Mouse (Mus musculus) liver, embryonic 11.5 days (tissue): ENCODE results near the gene Cep95. TPM values are rescaled to one million over a fixed set of nuclear protein-coding genes. Genes with fewer than 3 reads are reported as not detected.
A peak's percentile ranks its signal among the peaks of the same experiment; 100 is the strongest.

Experiments
- ATAC-seq: fragments of 200-750 bp; cut with Nextera tagmentation; replicated peaks from 2 replicates; pipeline ENCODE4 v1.8.0; 2017; ENCODE audit warnings: moderate number of reproducible peaks, mild to moderate bottlenecking, moderate TSS enrichment, moderate library complexity; ENCODE audit not compliant: low FRiP score
- DNase-seq: peaks from one replicate; pipeline ENCODE4 v3.0.0-alpha.2; 2017; ENCODE audit warnings: low spot score
- H3K27ac ChIP-seq: fragments of 300-500 bp; sonication (generic); 2 replicates; pipeline ENCODE4 v1.5.1; 2014; ENCODE audit warnings: mild to moderate bottlenecking, low read depth, low read length, control low read depth
- H3K27me3 ChIP-seq: fragments of 300-500 bp; sonication (generic); replicated peaks from 2 replicates; pipeline ENCODE4 v1.6.1; 2014; ENCODE audit warnings: low read length, mixed read lengths; ENCODE audit not compliant: control insufficient read depth, insufficient read depth
- H3K36me3 ChIP-seq: fragments of 300-500 bp; sonication (generic); 2 replicates; pipeline ENCODE4 v1.6.1; 2014; ENCODE audit warnings: mild to moderate bottlenecking, low read length, moderate library complexity, mixed read lengths; ENCODE audit not compliant: control insufficient read depth, insufficient read depth
- H3K4me1 ChIP-seq: fragments of 300-500 bp; sonication (generic); replicated peaks from 2 replicates; pipeline ENCODE4 v1.6.1; 2014; ENCODE audit warnings: low read length, mixed read lengths; ENCODE audit not compliant: control insufficient read depth, insufficient read depth
- H3K4me2 ChIP-seq: fragments of 300-500 bp; sonication (generic); 2 replicates; pipeline ENCODE4 v1.6.1; 2014; ENCODE audit warnings: mild to moderate bottlenecking, control low read depth, moderate library complexity
- H3K4me3 ChIP-seq: fragments of 300-500 bp; sonication (generic); 2 replicates; pipeline ENCODE4 v1.5.1; 2014; ENCODE audit warnings: low read depth, low read length, control low read depth
- H3K9ac ChIP-seq: fragments of 300-500 bp; sonication (generic); 2 replicates; pipeline ENCODE4 v1.6.1; 2014; ENCODE audit warnings: low read depth, low read length, control low read depth
- H3K9me3 ChIP-seq: fragments of 300-500 bp; sonication (generic); 2 replicates; pipeline ENCODE4 v1.6.1; 2016; ENCODE audit warnings: low read length, inconsistent platforms, mixed read lengths; ENCODE audit not compliant: control insufficient read depth
- WGBS: fragments of 180-500 bp; shearing (Covaris S2); extraction: QIAGEN DNeasy Blood & Tissue Kit; methylation state at CpG from one replicate; pipeline ENCODE4 v1.1.7; 2014; 5-methylcytosine and 5-hydroxymethylcytosine counted together
- polyA plus RNA-seq: library from polyadenylated mRNA; unstranded; fragments of >200 nt; fragmentation: Nextera tagmentation; extraction: Ambion mirVana; gene quantifications from 2 replicates; pipeline ENCODE4 v1.2.1, GENCODE M21; 2014

Gene Cep95
- polyA plus RNA-seq, 1 experiment from 2014 or later, result 18.6 TPM

DNA sequence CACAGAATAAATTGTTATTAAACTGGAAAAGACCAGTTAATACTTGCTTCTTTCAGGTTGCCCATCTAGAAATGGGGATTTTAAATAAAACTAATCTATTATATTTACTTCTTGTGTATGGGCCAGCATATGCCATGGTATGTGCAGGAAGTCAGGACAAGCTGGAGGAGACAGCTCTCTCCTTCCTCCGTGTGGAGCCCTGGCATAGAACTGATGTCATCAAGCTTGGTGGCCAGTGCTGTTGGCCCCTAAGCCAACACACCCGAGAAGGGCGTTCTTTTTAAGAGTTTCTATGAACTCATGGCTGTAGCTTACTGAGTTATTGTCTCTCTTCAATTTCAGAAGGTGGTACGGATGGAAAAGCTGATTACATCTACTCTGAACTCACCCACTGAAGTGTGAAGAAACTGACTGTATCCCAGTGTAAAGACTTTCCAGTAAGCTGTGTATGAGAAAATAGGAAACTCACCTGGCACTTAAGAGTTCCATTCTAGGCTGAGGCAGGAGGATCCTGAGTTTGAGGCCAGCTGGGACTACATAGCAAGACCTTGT is 22.4 kb upstream of the Cep95 start:
- 88% methylated on average over 4 of the region's 4 CpGs for WGBS
- Histone ChIP-seq H3K4me1 (peaks cover 15% of the 10 kb centered on the region), H3K27me3 (no peaks in the 10 kb centered on the region), H3K36me3 (peaks cover 30% of the 10 kb centered on the region), H3K27ac (no peak overlapping the region), H3K9ac (no peak overlapping the region), H3K4me3 (no peak overlapping the region), H3K4me2 (no peak overlapping the region), H3K9me3 (no peaks in the 10 kb centered on the region)
- ATAC-seq, result no peak
- no peak for DNase-seq

DNA sequence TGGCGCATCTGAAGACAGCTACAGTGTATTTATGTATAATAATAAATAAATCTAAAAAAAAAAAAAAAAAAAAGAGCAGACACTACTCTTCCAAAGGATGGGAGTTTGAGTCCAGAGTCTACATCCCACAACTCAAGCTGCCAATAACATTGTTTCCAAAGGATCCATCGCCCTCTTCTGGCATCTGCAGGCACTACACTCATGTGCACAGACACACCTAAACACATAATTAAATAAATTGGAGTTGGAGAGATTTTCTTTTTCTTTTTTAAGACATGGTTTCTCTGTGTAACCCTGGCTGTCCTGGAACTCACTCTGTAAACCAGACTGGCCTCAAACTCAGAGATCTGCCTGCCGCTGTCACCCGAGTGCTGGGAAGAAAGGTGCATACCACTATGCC is 21.5 kb upstream of the Cep95 start:
- Histone ChIP-seq H3K36me3 (peaks cover 35% of the 10 kb centered on the region), H3K9ac (no peak overlapping the region), H3K27me3 (no peaks in the 10 kb centered on the region), H3K4me2 (no peak overlapping the region), H3K4me1 (peaks cover 7% of the 10 kb centered on the region), H3K9me3 (no peaks in the 10 kb centered on the region), H3K27ac (no peak overlapping the region), H3K4me3 (no peak overlapping the region)
- WGBS, result 91% methylated on average over 4 of the region's 4 CpGs
- DNase-seq (no peak), ATAC-seq (no peak)

DNA sequence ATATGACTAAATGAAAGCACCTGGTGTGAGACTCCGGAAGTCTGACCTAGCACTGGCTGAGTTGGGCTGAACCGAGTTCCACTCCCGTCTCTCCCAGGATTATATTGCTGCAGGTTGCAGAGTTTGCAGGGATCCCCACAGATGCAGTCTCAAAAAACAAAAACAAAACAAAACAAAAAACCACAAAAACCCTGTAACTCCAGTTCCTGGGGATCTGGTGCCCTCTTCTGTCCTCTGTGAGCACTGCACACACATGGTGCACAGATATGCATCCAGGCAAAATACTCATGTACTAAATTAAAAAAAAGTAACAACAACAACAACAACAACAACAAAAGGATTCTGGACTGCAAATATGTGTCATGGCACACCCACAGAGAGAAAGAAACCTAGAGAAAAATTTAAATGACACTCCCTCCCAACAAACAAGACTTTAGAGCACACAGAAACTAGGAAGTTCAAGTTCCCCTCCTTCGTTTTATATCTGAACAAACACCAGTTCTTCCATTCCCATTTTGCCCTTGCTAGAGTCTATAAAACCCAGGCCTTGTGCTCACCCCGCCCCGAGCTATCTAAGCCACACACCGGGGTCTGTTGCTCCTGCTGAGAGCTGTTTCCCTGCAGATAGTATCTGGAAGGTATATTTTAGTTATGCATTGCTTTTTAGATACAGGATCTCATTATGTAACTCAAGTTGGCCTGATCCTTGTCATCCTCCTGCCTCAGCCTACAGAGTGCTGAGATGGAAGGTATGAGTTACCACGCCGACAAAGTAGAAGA is 18.7 kb upstream of the Cep95 start:
- ATAC-seq (peak; percentile 49; the same call in 1 of the 2 replicates), DNase-seq (no peak)
- 84% methylated on average over 9 of the region's 9 CpGs for WGBS

DNA sequence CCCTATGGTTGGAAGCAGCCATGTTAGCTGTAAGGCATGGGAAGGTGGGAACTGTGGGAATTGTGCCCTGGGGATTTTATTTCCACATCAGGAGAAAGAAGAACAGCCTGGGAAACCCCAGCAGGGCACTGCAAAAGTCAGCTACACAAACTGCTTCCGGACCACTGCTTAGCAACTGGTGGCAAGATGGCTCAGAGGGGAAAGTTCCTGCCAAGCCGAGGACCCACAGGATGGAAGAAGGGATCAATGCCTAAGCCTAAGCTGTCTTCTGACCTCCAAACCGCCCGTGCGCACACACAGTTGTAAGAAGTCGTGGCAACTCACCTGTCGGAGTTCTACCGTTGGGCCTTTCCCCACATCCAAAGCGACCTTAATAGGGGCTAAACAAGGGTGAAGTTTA is 16.0 kb upstream of the Cep95 start:
- Histone ChIP-seq H3K9me3 (no peaks in the 10 kb centered on the region), H3K9ac (no peak overlapping the region), H3K27ac (no peak overlapping the region), H3K27me3 (no peaks in the 10 kb centered on the region), H3K4me3 (no peak overlapping the region), H3K36me3 (peaks cover 47% of the 10 kb centered on the region), H3K4me2 (no peak overlapping the region), H3K4me1 (peaks cover 6% of the 10 kb centered on the region; the same call in 1 of the 2 replicates)
- ATAC-seq, result no peak
- no peak for DNase-seq
- WGBS, result 93% methylated on average over 9 of the region's 9 CpGs

More for the DNA sequence above, 18.7 kb upstream of the Cep95 start:
- H3K4me3 ChIP-seq, result no peak overlapping the region
- peaks cover 47% of the 10 kb centered on the region for H3K36me3 ChIP-seq
- H3K9ac ChIP-seq, result no peak overlapping the region
- no peaks in the 10 kb centered on the region for H3K27me3 ChIP-seq
- H3K9me3 ChIP-seq, result no peaks in the 10 kb centered on the region
- no peak overlapping the region for H3K4me2 ChIP-seq
- H3K4me1 ChIP-seq, result no peaks in the 10 kb centered on the region
- no peak overlapping the region for H3K27ac ChIP-seq

DNA sequence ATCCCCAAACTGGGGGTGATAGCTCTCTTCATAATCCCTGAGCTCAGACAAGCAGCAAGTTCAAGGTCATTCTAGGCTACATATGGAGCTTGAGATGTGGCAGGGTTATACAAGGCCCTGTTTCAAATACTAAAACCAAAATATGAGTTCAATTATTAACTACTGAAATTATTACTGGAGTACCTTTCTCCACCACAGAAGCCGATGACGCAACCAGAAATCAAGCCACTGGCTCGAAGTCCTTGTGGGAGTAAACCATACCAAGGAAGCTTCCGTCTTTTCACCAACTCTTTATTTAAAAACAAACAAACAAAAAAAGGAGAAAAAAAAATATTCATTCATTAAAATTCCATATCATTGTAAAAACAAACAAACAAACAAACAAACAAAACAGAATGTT is 12.1 kb upstream of the Cep95 start:
- Histone ChIP-seq H3K4me2 (no peak overlapping the region), H3K9me3 (no peaks in the 10 kb centered on the region), H3K36me3 (peaks cover 31% of the 10 kb centered on the region), H3K27me3 (no peaks in the 10 kb centered on the region), H3K27ac (no peak overlapping the region), H3K9ac (no peak overlapping the region), H3K4me1 (peaks cover 13% of the 10 kb centered on the region), H3K4me3 (no peak overlapping the region)
- WGBS, result 82% methylated on average over 4 of the region's 4 CpGs
- no peak for DNase-seq
- no peak for ATAC-seq

DNA sequence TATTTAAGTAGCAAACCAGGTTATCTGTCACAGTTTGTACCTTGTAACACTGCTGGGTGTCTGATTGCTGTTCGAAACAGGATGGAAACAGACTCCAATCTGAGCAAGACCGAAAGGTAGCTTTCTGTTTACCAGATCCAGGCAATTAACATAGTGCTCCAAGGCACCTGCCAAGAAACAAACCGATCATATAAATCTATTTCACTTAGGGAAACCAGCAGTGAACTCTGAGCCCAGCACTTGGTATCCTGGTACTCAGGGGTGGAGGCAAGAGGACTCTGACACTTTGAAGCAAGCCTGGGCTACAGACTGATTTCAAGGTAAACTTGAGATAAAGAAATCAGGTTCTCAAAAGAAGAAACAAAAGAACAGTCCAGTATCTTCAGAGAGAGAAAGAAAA is 11.7 kb upstream of the Cep95 start:
- Histone ChIP-seq H3K9ac (no peak overlapping the region), H3K4me3 (no peak overlapping the region), H3K27me3 (no peaks in the 10 kb centered on the region), H3K9me3 (no peaks in the 10 kb centered on the region), H3K36me3 (peaks cover 31% of the 10 kb centered on the region), H3K27ac (no peak overlapping the region), H3K4me1 (peaks cover 13% of the 10 kb centered on the region), H3K4me2 (peak overlapping the region; percentile 78)
- 85% methylated on average over 3 of the region's 3 CpGs for WGBS
- ATAC-seq, result no peak
- no peak for DNase-seq

DNA sequence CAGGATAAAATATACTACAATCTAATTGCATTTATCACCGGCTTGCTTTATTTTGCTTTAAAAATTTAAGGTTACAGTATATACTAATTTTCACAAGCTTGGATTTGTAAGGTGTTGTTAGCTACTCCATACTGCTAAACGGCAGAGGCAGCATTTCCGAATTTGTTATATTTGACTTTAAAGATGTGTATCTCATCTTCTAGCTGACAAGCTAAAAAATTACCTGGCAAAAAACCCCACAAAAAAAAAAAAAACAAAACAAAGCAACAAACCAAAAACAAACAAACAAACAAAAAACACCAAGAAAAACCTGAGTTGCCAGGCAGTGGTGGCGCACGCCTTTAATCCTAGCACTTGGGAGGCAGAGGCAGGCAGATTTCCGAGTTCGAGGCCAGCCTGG is 10.9 kb upstream of the Cep95 start:
- Histone ChIP-seq H3K36me3 (peaks cover 37% of the 10 kb centered on the region), H3K9ac (no peak overlapping the region), H3K27ac (no peak overlapping the region), H3K4me3 (peak overlapping the region; percentile 87), H3K4me2 (peak overlapping the region; percentile 78), H3K4me1 (peaks cover 13% of the 10 kb centered on the region), H3K9me3 (no peaks in the 10 kb centered on the region), H3K27me3 (no peaks in the 10 kb centered on the region)
- DNase-seq (no peak), ATAC-seq (no peak)
- 78% methylated on average over 7 of the region's 7 CpGs for WGBS

DNA sequence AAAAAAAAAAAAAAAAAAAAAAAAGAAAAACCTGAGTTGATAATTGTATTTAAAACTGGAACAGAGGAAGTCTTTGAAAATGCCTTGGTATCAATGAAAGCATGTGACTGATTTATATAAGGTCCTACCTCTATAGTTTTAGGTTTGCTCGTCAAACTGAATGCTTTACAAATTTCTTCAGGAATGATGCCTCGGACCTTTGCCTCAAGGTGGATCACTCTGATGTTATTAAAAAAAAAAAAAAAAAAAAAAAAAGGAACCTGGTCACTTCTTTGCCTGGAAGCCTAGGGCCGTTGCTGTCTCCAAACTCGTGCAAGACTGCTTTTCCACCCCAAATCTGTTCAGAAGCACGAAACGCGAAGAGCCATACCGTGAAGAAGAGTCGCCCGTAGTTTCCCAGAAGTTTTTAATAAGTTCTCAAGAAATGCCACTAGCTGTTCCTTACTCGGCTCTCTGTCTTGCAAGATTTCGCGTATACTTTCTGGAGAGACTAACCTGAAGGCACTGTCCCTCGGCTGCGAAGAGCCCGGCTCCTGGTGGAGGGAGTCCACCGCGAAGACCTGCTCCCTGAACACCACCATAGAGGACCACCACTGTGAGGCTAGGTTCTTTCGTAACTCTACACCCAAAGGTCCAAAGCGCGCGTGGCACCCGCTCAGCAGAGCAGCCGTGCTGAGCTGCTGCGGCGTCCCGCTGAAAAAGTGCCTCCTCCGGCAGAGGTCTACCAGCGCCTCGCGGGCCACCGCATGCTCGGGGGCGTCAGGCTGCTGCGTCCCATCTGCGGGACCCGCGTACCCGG is 10.3 kb upstream of the Cep95 start:
- Histone ChIP-seq H3K27ac (peak overlapping the region; percentile 97), H3K4me3 (peak overlapping the region; percentile 87), H3K9me3 (no peaks in the 10 kb centered on the region), H3K27me3 (no peaks in the 10 kb centered on the region), H3K9ac (peak overlapping the region; percentile 96), H3K4me2 (peak overlapping the region; percentile 78), H3K4me1 (peaks cover 13% of the 10 kb centered on the region), H3K36me3 (peaks cover 42% of the 10 kb centered on the region)
- ATAC-seq, result peak; percentile 76
- under 1% methylated on average over 39 of the region's 39 CpGs for WGBS
- no peak for DNase-seq
